Mouse (Mus musculus) Muller cell, postnatal 12 days (primary cell): Measurements from ENCODE around the gene Hspb2.

Experiments used
- DNase-seq: peaks from one replicate; pipeline ENCODE4 v3.0.0-alpha.2; 2015; ENCODE audit errors: inconsistent ontology term

The Hspb2 gene

GRCm38 (mm10) chr9:50750706-50751105 lies 1.4 kb downstream of the Hspb2 start:
- peak; percentile 76 for DNase-seq

- DNase-seq: no peak
Measured at GRCm38 (mm10) chr9:50746214-50746677, 5.9 kb downstream of the Hspb2 start, which contains the start of gene 2310030G06Rik. 2310030G06Rik (minus strand) TSS chr9:50746536.

GRCm38 (mm10) chr9:50745806-50746205 lies 6.3 kb downstream of the Hspb2 start:
- no peak for DNase-seq

GRCm38 (mm10) chr9:50742744-50743143 lies 9.4 kb downstream of the Hspb2 start:
- no peak for DNase-seq

- no peak for DNase-seq
Measured at GRCm38 (mm10) chr9:50742261-50742660, 9.9 kb downstream of the Hspb2 start.

- no peak for DNase-seq
Measured at GRCm38 (mm10) chr9:50740867-50741784, 11.0 kb downstream of the Hspb2 start.

- DNase-seq: peak; percentile 93
Measured at GRCm38 (mm10) chr9:50738914-50739870, 13.0 kb downstream of the Hspb2 start, which contains the start of gene Dixdc1. Dixdc1 (minus strand) TSS chr9:50739517.

- DNase-seq: peak; percentile 46
Measured at GRCm38 (mm10) chr9:50734989-50735388, 17.2 kb downstream of the Hspb2 start.

GRCm38 (mm10) chr9:50732560-50732959 lies 19.6 kb downstream of the Hspb2 start:
- no peak for DNase-seq

GRCm38 (mm10) chr9:50729600-50729999 lies 22.6 kb downstream of the Hspb2 start:
- DNase-seq: no peak

GRCm38 (mm10) chr9:50727925-50728651 lies 24.1 kb downstream of the Hspb2 start:
- peak; percentile 75 for DNase-seq

GRCm38 (mm10) chr9:50727171-50727924 lies 24.8 kb downstream of the Hspb2 start:
- no peak for DNase-seq

GRCm38 (mm10) chr9:50725921-50726590 lies 26.1 kb downstream of the Hspb2 start:
- peak; percentile 44 for DNase-seq

GRCm38 (mm10) chr9:50724661-50725330 lies 27.4 kb downstream of the Hspb2 start:
- DNase-seq: no peak

- DNase-seq: no peak
Measured at GRCm38 (mm10) chr9:50724147-50724546, 28.0 kb downstream of the Hspb2 start.

GRCm38 (mm10) chr9:50723406-50723805 lies 28.7 kb downstream of the Hspb2 start:
- peak; percentile 81 for DNase-seq

- DNase-seq: no peak
Measured at GRCm38 (mm10) chr9:50722451-50722911, 29.7 kb downstream of the Hspb2 start.

GRCm38 (mm10) chr9:50721061-50721460 lies 31.1 kb downstream of the Hspb2 start:
- no peak for DNase-seq

- no peak for DNase-seq
Measured at GRCm38 (mm10) chr9:50718878-50719277, 33.3 kb downstream of the Hspb2 start.
